Mouse (Mus musculus) thymus, adult 2 months (tissue): Measurements from ENCODE around the gene Catip.

Experiments used
- CTCF ChIP-seq: fragments of 200-500 bp; IDR thresholded peaks from 2 replicates; pipeline ENCODE4 v1.5.1; 2012; ENCODE audit warnings: mild to moderate bottlenecking, control low read depth, low read length, moderate library complexity, borderline replicate concordance; ENCODE audit not compliant: control insufficient read depth, poor library complexity, insufficient read depth; ENCODE audit errors: extremely low read depth
- POLR2A ChIP-seq: fragments of 200-500 bp; IDR thresholded peaks from 2 replicates; pipeline ENCODE4 v1.6.1; 2012; ENCODE audit warnings: mild to moderate bottlenecking, low read length, control low read depth, moderate library complexity; ENCODE audit not compliant: control insufficient read depth, poor library complexity, insufficient read depth; ENCODE audit errors: extremely low read depth

- TF ChIP-seq CTCF (no peak), POLR2A (no peak)
Measured at GRCm38 (mm10) chr1:74394311-74394710, 32.4 kb downstream of the Catip start.
